In the genomic region with DNA sequence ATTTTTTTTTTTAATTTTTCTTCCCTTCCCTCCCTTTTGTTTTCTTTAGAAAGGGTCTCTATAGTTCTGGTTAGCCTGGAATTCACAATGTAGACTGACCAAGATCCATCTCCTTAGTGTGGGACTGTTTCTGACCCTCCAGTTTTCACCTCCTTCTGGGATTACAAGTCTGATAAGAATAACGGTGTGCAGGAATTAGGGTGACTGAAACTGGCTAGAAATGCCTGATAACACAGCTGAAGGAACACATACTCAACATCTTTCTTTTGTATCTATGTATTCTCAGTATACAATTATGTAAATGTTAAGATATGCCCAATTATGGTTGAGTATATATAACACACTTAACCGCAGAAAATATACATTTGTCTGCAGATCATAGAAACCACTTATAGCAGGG, we compare ENCODE assay signal across 11 mouse cellular contexts. TPM values are rescaled to one million over a fixed set of nuclear protein-coding genes. Genes with fewer than 3 reads are reported as not detected.
DNase-seq lines count a peak whose midpoint lies in the region; ATAC-seq and TF ChIP-seq lines count a peak whose summit lies in the region.
"Had no signal": no experiment of that assay in that cellular context is flagged by ENCODE, and none has a peak within 500 bp of the region (broad histone marks: within the 10 kb centered on the region; RNA-seq: fewer than 3 reads in every experiment).

No protein-coding gene starts in this region.

- no peak for ATAC-seq in forebrain, embryonic 16.5 days
- no peak for ATAC-seq in forebrain, embryonic 14.5 days
- no peak for ATAC-seq in megakaryocyte, adult 5-6 weeks (ENCODE audit: poor library complexity, severe bottlenecking)
- ATAC-seq in limb, embryonic 14.5 days (ENCODE audit: low FRiP score, low read depth), result no peak
- no peak for ATAC-seq in neural tube, embryonic 14.5 days (ENCODE audit: low read depth)
- ATAC-seq in kidney, embryonic 14.5 days (ENCODE audit: low FRiP score, low TSS enrichment), result no peak

- H3K36me3 ChIP-seq in forebrain, embryonic 16.5 days (ENCODE audit: control insufficient read depth, insufficient read depth), result peaks cover 38% of the 10 kb centered on the region
- peaks cover 65% of the 10 kb centered on the region for H3K36me3 ChIP-seq in forebrain, embryonic 14.5 days (ENCODE audit: control insufficient read depth, insufficient read depth, low read length)
- H3K36me3 ChIP-seq in megakaryocyte, embryonic 14.5 days (replicated peaks; ENCODE audit: low read length), result peaks cover 66% of the 10 kb centered on the region
- peaks cover 62% of the 10 kb centered on the region for H3K36me3 ChIP-seq in limb, embryonic 14.5 days (ENCODE audit: control insufficient read depth, insufficient read depth, low read length)
- peaks cover 36% of the 10 kb centered on the region for H3K36me3 ChIP-seq in neural tube, embryonic 14.5 days (ENCODE audit: control insufficient read depth, insufficient read depth, low read length)
- peaks cover 62% of the 10 kb centered on the region for H3K36me3 ChIP-seq in kidney, embryonic 14.5 days (ENCODE audit: control insufficient read depth, insufficient read depth, low read length)

- no peak overlapping the region for H3K4me3 ChIP-seq in forebrain, embryonic 16.5 days (replicated peaks; ENCODE audit: low read length)
- no peak overlapping the region for H3K4me3 ChIP-seq in forebrain, embryonic 14.5 days (ENCODE audit: low read depth, low read length)
- peak overlapping the region; percentile 33 for H3K4me3 ChIP-seq in megakaryocyte, embryonic 14.5 days (replicated peaks)
- H3K4me3 ChIP-seq in limb, embryonic 14.5 days (replicated peaks; ENCODE audit: low read length), result no peak overlapping the region
- H3K4me3 ChIP-seq in neural tube, embryonic 14.5 days (ENCODE audit: low read depth, low read length), result no peak overlapping the region
- H3K4me3 ChIP-seq in kidney, embryonic 14.5 days (ENCODE audit: low read length), result no peak overlapping the region

- no peak overlapping the region for H3K9ac ChIP-seq in forebrain, embryonic 16.5 days (replicated peaks; ENCODE audit: low read depth, low read length)
- no peak overlapping the region for H3K9ac ChIP-seq in forebrain, embryonic 14.5 days (ENCODE audit: low read length)
- no peak overlapping the region for H3K9ac ChIP-seq in limb, embryonic 14.5 days (ENCODE audit: low read depth, low read length, severe bottlenecking)
- H3K9ac ChIP-seq in neural tube, embryonic 14.5 days (replicated peaks; ENCODE audit: low read depth, low read length), result no peak overlapping the region; the same call in 1 of the 2 replicates
- H3K9ac ChIP-seq in kidney, embryonic 14.5 days (ENCODE audit: low read depth, low read length), result no peak overlapping the region

- no peak for TF ChIP-seq POLR2A in limb, embryonic 14.5 days (IDR thresholded peaks at IDR 0.05; ENCODE audit: borderline replicate concordance, extremely low read depth, insufficient read depth, insufficient read length)

- no peak overlapping the region for H3K27ac ChIP-seq in forebrain, embryonic 16.5 days (ENCODE audit: low read length)
- H3K27ac ChIP-seq in forebrain, embryonic 14.5 days (ENCODE audit: low read depth, low read length), result no peak overlapping the region
- 0 out of 2 replicates have a peak overlapping the region, but pooled peaks have one; percentile 83 for H3K27ac ChIP-seq in limb, embryonic 14.5 days (replicated peaks; ENCODE audit: low read depth, low read length)
- peak overlapping the region; percentile 89; the same call in 1 of the 2 replicates for H3K27ac ChIP-seq in neural tube, embryonic 14.5 days (ENCODE audit: low read depth, low read length)
- no peak overlapping the region for H3K27ac ChIP-seq in kidney, embryonic 14.5 days (ENCODE audit: low read depth, low read length)

- peaks cover 18% of the 10 kb centered on the region for H3K4me1 ChIP-seq in forebrain, embryonic 16.5 days (replicated peaks; ENCODE audit: control insufficient read depth, insufficient read depth, low read length)
- peaks cover 11% of the 10 kb centered on the region for H3K4me1 ChIP-seq in forebrain, embryonic 14.5 days (ENCODE audit: control insufficient read depth, insufficient read depth, low read length)
- peaks cover 40% of the 10 kb centered on the region for H3K4me1 ChIP-seq in megakaryocyte, embryonic 14.5 days
- peaks cover 8% of the 10 kb centered on the region; the same call in 1 of the 2 replicates for H3K4me1 ChIP-seq in limb, embryonic 14.5 days (ENCODE audit: control insufficient read depth, insufficient read depth, low read length)
- H3K4me1 ChIP-seq in neural tube, embryonic 14.5 days (ENCODE audit: control insufficient read depth, insufficient read depth, low read length), result peaks cover 10% of the 10 kb centered on the region
- H3K4me1 ChIP-seq in kidney, embryonic 14.5 days (ENCODE audit: control insufficient read depth, insufficient read depth, low read length), result peaks cover 7% of the 10 kb centered on the region; the same call in 1 of the 2 replicates

- H3K27me3 ChIP-seq in forebrain, embryonic 16.5 days (replicated peaks; ENCODE audit: control insufficient read depth, insufficient read depth, low read length), result no peaks in the 10 kb centered on the region
- H3K27me3 ChIP-seq in forebrain, embryonic 14.5 days (replicated peaks; ENCODE audit: control insufficient read depth, insufficient read depth, low read length), result no peaks in the 10 kb centered on the region
- no peaks in the 10 kb centered on the region for H3K27me3 ChIP-seq in megakaryocyte, embryonic 14.5 days (replicated peaks)
- H3K27me3 ChIP-seq in limb, embryonic 14.5 days (ENCODE audit: control insufficient read depth, insufficient read depth, low read length), result no peaks in the 10 kb centered on the region
- H3K27me3 ChIP-seq in neural tube, embryonic 14.5 days (ENCODE audit: control insufficient read depth, insufficient read depth, low read length), result no peaks in the 10 kb centered on the region
- H3K27me3 ChIP-seq in kidney, embryonic 14.5 days (ENCODE audit: control insufficient read depth, insufficient read depth, low read length), result no peaks in the 10 kb centered on the region

- DNase-seq in forebrain, embryonic 14.5 days (ENCODE audit: low spot score), result no peak
- DNase-seq in limb, embryonic 14.5 days (ENCODE audit: low spot score), result no peak
- DNase-seq in left cerebral cortex, adult 8-10 months (ENCODE audit: low spot score in 2 of 2), result no peak
- DNase-seq: gastrocnemius, postnatal 36 days; kidney, adult 2 months; right cerebral cortex, adult 18-20 months had no signal

- 75% methylated on average over 2 of the region's 2 CpGs for WGBS in forebrain, embryonic 16.5 days
- WGBS in forebrain, embryonic 14.5 days, result 77% methylated on average over 2 of the region's 2 CpGs
- WGBS in limb, embryonic 14.5 days, result 81% methylated on average over 2 of the region's 2 CpGs
- WGBS in neural tube, embryonic 14.5 days, result 77% methylated on average over 2 of the region's 2 CpGs
- WGBS in kidney, embryonic 14.5 days, result 83% methylated on average over 2 of the region's 2 CpGs

- no peaks in the 10 kb centered on the region for H3K9me3 ChIP-seq in forebrain, embryonic 16.5 days (ENCODE audit: control insufficient read depth, low read length)
- H3K9me3 ChIP-seq in forebrain, embryonic 14.5 days (replicated peaks; ENCODE audit: control insufficient read depth, low read length), result no peaks in the 10 kb centered on the region
- no peaks in the 10 kb centered on the region for H3K9me3 ChIP-seq in megakaryocyte, embryonic 14.5 days
- no peaks in the 10 kb centered on the region for H3K9me3 ChIP-seq in limb, embryonic 14.5 days (ENCODE audit: control insufficient read depth, low read length)
- no peaks in the 10 kb centered on the region for H3K9me3 ChIP-seq in neural tube, embryonic 14.5 days (ENCODE audit: control insufficient read depth, low read length)
- H3K9me3 ChIP-seq in kidney, embryonic 14.5 days (ENCODE audit: control insufficient read depth, low read length), result no peaks in the 10 kb centered on the region

- H3K4me2 ChIP-seq in forebrain, embryonic 16.5 days (ENCODE audit: low read length), result peak overlapping the region; percentile 67; the same call in 1 of the 2 replicates
- no peak overlapping the region for H3K4me2 ChIP-seq in forebrain, embryonic 14.5 days (ENCODE audit: low read length)
- H3K4me2 ChIP-seq in limb, embryonic 14.5 days (replicated peaks; ENCODE audit: low read depth, low read length, severe bottlenecking), result no peak overlapping the region
- H3K4me2 ChIP-seq in neural tube, embryonic 14.5 days (ENCODE audit: low read depth, low read length), result peak overlapping the region; percentile 56; the same call in 1 of the 2 replicates
- H3K4me2 ChIP-seq in kidney, embryonic 14.5 days (replicated peaks; ENCODE audit: low read depth, low read length), result no peak overlapping the region

RNA-seq across cellular contexts. Expression of a gene that starts 1.0 kb away (rescaled TPM):
- 294 and 303 TPM in 2 replicates for polyA plus RNA-seq in forebrain, embryonic 16.5 days (2015; fragmentation: Nextera tagmentation; extraction: Ambion mirVana)
- 188 and 210 TPM in 2 replicates for polyA plus RNA-seq in forebrain, embryonic 14.5 days (2014; fragmentation: Nextera tagmentation; extraction: Ambion mirVana)
- 3.9 and 7.6 TPM in 2 replicates for polyA plus RNA-seq in megakaryocyte, embryonic 14.5 days (2012; ENCODE audit: insufficient read depth, low replicate concordance)
- total RNA-seq in megakaryocyte, adult 5-6 weeks (2015), result 145 and 161 TPM in 2 replicates
- 208 and 249 TPM in 2 replicates for total RNA-seq in megakaryocyte, adult 5-6 weeks (2017)
- polyA plus RNA-seq in limb, embryonic 14.5 days (2012; rRNA removed), result 185 and 196 TPM in 2 replicates
- polyA plus RNA-seq in limb, embryonic 14.5 days (2014; fragmentation: Nextera tagmentation; extraction: Ambion mirVana), result 163 and 181 TPM in 2 replicates
- 237 and 239 TPM in 2 replicates for polyA plus RNA-seq in neural tube, embryonic 14.5 days (2014; fragmentation: Nextera tagmentation; extraction: Ambion mirVana)
- 100 to 1,000 TPM; 117 to 136 (median 126) TPM for total RNA-seq in left cerebral cortex, adult 8-10 months (2022)
- polyA plus RNA-seq in kidney, embryonic 14.5 days (2014; fragmentation: Nextera tagmentation; extraction: Ambion mirVana), result 128 and 193 TPM in 2 replicates

Comparison
In these comparisons a context has a peak if more than half of its experiments do, and no peak if none do; other contexts are left out.
1. H3K4me2 ChIP-seq: peak in forebrain, embryonic 16.5 days (single experiment) and neural tube, embryonic 14.5 days (single experiment); none in forebrain, embryonic 14.5 days (single experiment), limb, embryonic 14.5 days (single experiment) and kidney, embryonic 14.5 days (single experiment).
2. H3K27ac ChIP-seq: peak in limb, embryonic 14.5 days (single experiment) and neural tube, embryonic 14.5 days (single experiment); none in forebrain, embryonic 16.5 days (single experiment), forebrain, embryonic 14.5 days (single experiment) and kidney, embryonic 14.5 days (single experiment).
3. RNA of a gene that starts 1.0 kb away (polyA plus RNA-seq): 294 to 303 TPM in forebrain, embryonic 16.5 days, 237 to 239 TPM in neural tube, embryonic 14.5 days, 128 to 193 TPM in kidney, embryonic 14.5 days, 188 to 210 TPM in forebrain, embryonic 14.5 days and 163 to 196 TPM in limb, embryonic 14.5 days; 3.9 to 7.6 TPM in megakaryocyte, embryonic 14.5 days; every median in the first group is over 10 times any median in the second.